Mouse (Mus musculus) spleen, postnatal 36 days (tissue): Measurements from ENCODE around the gene BC034090.
"Not testable (repeated sequence)": the region's sequence is repeated elsewhere in the genome, so short reads cannot be mapped to it uniquely, and the experiment has no call there.

Experiments
- DNase-seq, 2 experiments: peaks; one replicate each; pipeline ENCODE4 v3.0.0; 2022; ENCODE audit warnings: low spot score in 2 of 2, mixed read lengths in 1 of 2

The BC034090 gene

DNA sequence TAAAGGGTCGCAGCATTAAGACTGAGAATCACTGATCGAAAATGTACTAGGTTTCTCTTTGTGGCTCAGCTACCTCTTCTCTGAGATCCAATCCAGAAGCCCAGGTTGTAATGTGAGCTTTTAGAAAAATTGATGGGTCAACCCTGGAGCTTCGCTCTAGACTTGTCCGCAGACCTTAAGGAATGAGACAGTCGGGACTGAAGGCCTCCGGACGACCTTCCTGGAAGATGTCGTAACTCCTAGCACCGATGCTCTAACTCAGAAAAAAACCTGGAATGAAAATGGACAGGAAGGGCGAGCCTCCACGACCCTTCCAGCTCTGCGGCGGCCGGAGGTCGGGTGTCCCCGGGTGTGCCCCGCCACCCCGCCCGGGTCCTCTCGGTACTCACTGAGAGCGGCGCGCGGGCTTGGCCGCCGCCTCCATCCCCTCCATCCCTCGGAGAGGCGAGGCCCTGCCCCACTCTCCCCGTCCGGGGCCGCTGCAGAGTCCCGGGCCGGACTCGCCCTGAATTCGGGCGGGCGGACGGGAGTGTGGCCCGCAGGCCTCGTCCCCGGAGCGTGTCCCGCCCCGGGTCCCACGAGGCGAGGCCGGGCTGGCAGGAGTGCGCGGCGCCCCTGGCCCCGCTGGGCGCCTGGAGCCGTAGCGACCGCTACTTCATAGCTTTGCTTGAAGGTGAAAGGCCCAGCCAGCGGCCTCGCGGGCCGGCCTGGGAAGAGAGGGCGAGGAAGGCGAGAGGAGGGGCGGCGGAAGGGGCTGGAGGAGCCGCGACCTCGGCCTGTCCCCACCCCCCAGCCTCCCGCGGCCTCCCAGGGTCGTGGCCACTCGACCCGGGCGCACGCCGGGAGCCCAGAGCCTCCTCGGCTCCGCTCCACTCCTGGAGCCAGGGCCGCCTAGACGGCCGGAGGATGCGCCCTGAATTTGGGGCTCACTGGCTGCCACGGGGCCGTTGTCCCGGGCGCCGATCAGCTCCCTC, at the start of gene BC034090:
Gene BC034090, minus strand, starts transcription at position 648 of the 974 bp plus-strand sequence.
- no peak for DNase-seq

GRCm38 (mm10) chr1:155293446-155293845, 49.2 kb upstream of the BC034090 start:
- DNase-seq = peak; percentile 15 to 55

DNA sequence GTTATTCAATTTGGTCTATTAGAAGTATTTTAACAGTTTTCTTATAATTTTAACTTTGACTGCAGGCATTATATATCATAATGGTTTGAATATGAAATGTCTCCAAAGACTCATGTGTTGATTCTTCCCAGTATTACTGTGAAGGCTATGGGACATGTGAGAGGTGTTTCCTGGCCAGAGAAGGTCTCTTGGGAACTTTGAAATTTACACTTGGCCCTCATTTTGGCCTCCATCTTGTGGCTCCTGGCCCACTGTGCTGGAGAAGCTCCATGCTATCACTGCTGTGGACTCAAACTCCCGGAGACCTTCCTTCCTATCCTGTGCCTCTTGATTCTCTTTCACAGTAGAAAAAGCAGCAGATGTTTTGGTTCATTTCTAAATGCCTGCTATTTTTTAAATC, 45.2 kb upstream of the BC034090 start:
- no peak for DNase-seq

DNA sequence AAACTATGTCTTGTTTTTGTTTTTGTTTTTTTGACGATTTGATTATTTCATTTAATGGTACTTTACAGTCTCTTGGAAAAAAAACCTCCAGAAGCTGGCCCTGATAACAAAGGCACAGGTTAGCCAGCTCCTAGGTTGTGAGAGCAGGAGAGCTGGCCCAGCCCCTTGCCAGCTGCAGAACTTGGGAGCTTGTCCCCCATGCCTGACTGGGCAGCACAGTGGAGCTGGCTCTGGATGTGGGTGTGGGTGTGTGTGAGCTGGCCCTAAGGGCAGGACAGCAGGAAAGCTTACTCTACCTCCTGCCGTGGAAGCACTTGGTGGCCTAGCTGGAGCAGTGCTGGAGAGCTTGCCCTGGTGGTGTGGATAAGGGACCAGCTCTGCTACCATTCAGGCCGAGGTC, 43.8 kb upstream of the BC034090 start:
- no peak for DNase-seq

- DNase-seq = peak; percentile 21 to 27
Observed at GRCm38 (mm10) chr1:155283808-155284207, 39.6 kb upstream of the BC034090 start.

- peak; percentile 43 to 44 for DNase-seq
Observed at GRCm38 (mm10) chr1:155281003-155281793, 37.0 kb upstream of the BC034090 start.

- no peak for DNase-seq
Observed at GRCm38 (mm10) chr1:155280306-155280705, 36.1 kb upstream of the BC034090 start.

GRCm38 (mm10) chr1:155276381-155277033, 32.3 kb upstream of the BC034090 start:
- DNase-seq = no peak

DNA sequence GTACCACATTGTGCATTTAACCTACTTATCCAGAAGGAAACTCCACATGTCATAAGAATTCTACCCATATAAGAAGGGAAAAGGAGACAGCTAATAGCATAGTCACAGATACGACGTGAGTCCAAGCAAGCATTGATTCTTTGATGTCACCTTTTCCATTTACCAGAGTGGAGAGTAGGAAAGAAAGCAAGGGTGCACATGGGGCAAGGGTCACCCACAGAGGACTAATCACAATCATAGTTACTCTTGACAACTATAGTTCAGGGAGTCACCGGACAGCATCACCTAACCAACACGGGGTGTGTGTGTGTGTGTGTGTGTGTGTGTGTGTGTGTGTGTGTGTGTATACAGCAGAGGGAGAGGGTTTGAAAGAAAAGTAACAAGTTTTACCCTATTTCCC, 31.5 kb upstream of the BC034090 start:
- DNase-seq = no peak

GRCm38 (mm10) chr1:155274976-155275375, 30.7 kb upstream of the BC034090 start:
- DNase-seq = no peak

DNA sequence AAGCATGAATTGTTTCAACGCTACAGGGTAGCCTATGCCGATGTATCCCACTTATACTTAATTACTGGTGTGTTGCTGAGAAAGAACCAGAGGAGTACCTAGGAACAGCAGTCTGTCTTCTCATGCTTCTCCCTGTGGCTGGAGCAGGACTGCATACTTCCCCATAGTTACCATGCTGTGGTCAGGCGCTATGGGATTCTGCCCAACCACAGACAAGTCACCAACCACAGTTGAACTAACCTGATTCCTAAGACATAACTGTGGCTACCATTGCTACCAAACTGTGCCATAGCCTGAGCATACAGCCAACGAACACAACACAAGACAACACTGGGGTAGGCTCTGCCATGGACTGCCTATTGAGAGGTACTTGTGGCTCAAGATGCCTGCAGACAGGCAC, 28.7 kb upstream of the BC034090 start:
- no peak for DNase-seq

- not testable (repeated sequence) for DNase-seq
Observed at GRCm38 (mm10) chr1:155262496-155262895, 18.3 kb upstream of the BC034090 start.

GRCm38 (mm10) chr1:155254309-155254708, 10.1 kb upstream of the BC034090 start:
- DNase-seq = no peak

GRCm38 (mm10) chr1:155253126-155253525, 8.9 kb upstream of the BC034090 start:
- DNase-seq = no peak

DNA sequence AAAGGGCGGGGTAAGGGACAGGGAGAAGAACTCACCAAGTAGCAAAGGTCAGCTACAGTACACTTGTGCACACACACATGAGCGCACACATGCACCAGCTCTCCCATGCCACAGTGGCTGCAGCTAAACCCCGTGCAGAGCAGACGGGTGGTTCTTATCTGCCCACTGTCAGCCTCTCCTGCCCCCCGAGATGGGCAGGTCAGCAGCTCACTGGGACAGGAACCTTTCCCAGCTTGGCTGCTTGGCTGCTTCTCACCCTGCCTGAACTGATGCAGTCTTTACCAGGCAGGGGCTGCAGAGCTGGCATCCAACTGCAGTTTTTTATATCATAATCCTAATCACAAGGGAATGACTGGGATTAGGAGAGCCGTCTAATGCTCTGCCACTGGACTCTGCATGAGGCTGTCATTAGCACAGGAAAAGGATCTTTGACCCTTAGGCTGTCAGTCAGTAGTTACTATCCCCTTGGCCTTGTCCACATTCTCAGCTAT, 8.4 kb upstream of the BC034090 start:
- DNase-seq = no peak

DNA sequence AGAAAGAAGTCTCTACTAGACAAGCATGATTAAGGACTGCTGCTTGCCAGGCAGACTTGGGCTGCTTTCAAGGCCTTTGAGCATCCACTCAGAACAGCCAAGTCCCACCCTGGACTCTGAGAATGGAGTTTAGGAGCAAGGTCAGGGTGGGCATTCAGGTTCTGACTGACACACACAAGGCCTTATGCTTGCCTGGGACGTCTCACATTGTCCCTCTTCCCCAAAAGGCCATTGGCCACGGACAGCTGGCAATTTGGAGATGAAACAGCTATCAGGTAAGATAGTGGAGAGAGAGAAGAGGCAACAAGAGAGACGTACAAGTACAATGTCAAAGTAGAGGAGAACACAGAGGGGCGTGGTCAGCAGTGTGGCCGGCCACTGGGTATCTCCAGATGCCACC, 7.4 kb upstream of the BC034090 start:
- no peak for DNase-seq

- DNase-seq = no peak
Observed at GRCm38 (mm10) chr1:155250531-155251135, 6.4 kb upstream of the BC034090 start.

DNA sequence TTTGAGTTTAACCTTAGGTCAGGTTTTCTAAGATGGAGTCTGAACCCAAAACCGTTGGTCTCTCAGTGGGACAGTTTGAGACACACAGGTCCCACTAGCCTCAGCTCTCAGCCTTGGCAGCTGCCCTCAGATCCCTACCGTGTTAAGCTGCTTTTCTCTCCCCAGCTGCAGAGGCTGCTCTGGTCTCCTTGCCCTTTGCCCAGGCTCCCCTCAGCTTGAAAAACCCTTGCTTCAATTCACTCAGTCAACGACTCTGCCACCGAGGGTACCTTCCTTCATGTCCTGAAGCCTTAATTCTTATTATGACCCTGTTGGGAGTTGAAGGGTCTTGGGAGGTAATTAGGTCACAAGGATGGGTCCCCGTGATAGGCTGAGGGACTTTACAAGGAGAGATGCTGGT, 5.7 kb upstream of the BC034090 start:
- DNase-seq = no peak

DNA sequence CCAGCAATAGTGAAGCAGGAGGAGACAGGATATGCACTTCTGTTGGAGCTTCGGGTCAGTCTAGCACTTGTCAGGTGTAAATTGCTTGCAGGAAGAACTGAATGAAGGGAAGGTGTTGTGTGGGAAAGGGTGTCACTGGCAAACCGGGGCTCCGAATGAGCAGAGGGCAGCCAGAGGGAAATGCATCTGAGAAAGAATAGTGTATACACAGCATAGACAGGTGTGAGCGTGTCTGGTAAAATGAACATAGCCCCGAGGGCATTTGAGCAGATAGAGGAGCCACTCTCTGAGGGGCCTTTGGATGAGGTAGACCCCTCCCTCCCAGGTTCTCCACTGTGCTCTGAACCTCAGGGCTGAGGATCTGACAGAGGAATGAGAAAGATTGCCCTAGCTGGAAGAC, 3.8 kb upstream of the BC034090 start:
- DNase-seq = no peak

GRCm38 (mm10) chr1:155247441-155247840, 3.2 kb upstream of the BC034090 start:
- no peak for DNase-seq

DNA sequence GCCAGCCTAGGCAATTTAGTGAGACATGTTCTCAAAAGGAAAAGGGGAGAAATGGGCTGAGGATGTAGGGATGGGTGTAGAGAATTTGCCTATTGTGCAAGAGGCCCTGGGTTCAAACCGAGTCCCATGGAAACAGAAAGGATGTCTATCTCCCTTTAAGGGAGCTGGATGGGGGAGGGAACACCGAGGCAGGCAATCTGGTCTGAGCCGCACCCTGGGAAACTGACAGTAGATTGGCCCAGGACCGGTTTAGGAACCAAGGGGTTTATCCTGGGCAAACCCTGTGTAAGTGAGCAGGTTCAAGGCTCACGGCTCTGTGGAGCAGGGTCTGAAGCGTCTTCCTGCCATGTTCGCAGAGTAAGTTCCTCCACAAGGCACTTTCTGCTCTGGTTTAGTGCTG, 1.3 kb upstream of the BC034090 start:
- DNase-seq = no peak
